Mouse (Mus musculus): Measurements from ENCODE around the gene Arid1b. TPM values are rescaled to one million over a fixed set of nuclear protein-coding genes. Genes with fewer than 3 reads are reported as not detected.

Arid1b gene
- total and polyA plus RNA-seq, 3 experiments: 6.1 to 12.4 (median 9.7) TPM

GRCm38 (mm10) chr17:5066835-5067234 lies 72.7 kb downstream of the Arid1b start:
- TF ChIP-seq ZMIZ1 (IDR thresholded peaks at IDR 0.05; ENCODE audit: low read depth, low read length): no peak
- no peak for TF ChIP-seq KAT2A (IDR thresholded peaks at IDR 0.05; ENCODE audit: insufficient replicate concordance, low read length)
- no peak for TF ChIP-seq MAZ (IDR thresholded peaks at IDR 0.05; ENCODE audit: low read depth, low read length)
- TF ChIP-seq SMC3 (IDR thresholded peaks at IDR 0.05; ENCODE audit: low read depth, low read length): no peak
- TF ChIP-seq NRF1 (IDR thresholded peaks at IDR 0.05; ENCODE audit: low read depth, low read length): no peak
- no peak for TF ChIP-seq POLR2A (IDR thresholded peaks at IDR 0.05; ENCODE audit: low read depth, low read length)
- no peak for TF ChIP-seq MYC (IDR thresholded peaks at IDR 0.05; ENCODE audit: low read depth, low read length)
- no peak for TF ChIP-seq CHD1 (IDR thresholded peaks at IDR 0.05; ENCODE audit: low read depth, low read length)
- TF ChIP-seq JUND (conservative IDR thresholded peaks at IDR 0.05; ENCODE audit: low read depth, low read length): no peak
- no peak for TF ChIP-seq ZKSCAN1 (IDR thresholded peaks at IDR 0.05; ENCODE audit: borderline replicate concordance, low read depth, low read length)
- no peak for TF ChIP-seq MAFK (IDR thresholded peaks at IDR 0.05; ENCODE audit: insufficient replicate concordance, low read length)
- no peak for TF ChIP-seq E2F4 (IDR thresholded peaks at IDR 0.05; ENCODE audit: insufficient replicate concordance, low read depth, low read length)
- no peak for TF ChIP-seq PAX5 (IDR thresholded peaks at IDR 0.05; ENCODE audit: low read length)
- no peak for TF ChIP-seq ELF1 (IDR thresholded peaks at IDR 0.05; ENCODE audit: low read depth, low read length)
- TF ChIP-seq SIN3A (IDR thresholded peaks at IDR 0.05; ENCODE audit: low read length): no peak
- Histone ChIP-seq H3K4me3 (replicated peaks in 1 of 3; ENCODE audit: low read depth in 2 of 3, low read length in 2 of 3, poor library complexity in 1 of 3) (no peak overlapping the region), H3K4me1 (ENCODE audit: control insufficient read depth in 1 of 2, insufficient read depth in 2 of 2) (peaks cover 0 to 43% of the 10 kb centered on the region in 2 experiments; a peak in 1 of 4 replicates), H3K79me2 (replicated peaks; ENCODE audit: control insufficient read depth, extremely low read depth, insufficient read depth, poor library complexity, severe bottlenecking) (no peaks in the 10 kb centered on the region; the same call in 1 of the 2 replicates), H3K36me3 (replicated peaks in 1 of 2; ENCODE audit: control insufficient read depth in 1 of 2, insufficient read depth in 1 of 2, low read length in 1 of 2) (peaks cover 0 to 46% of the 10 kb centered on the region in 2 experiments), H3K4me2 (ENCODE audit: insufficient read depth, low read depth, poor library complexity, severe bottlenecking) (no peak overlapping the region), H3K9me3 (replicated peaks; ENCODE audit: low read length) (no peaks in the 10 kb centered on the region), H3K9ac (ENCODE audit: insufficient read depth, low read depth) (no peak overlapping the region), H3K27ac (ENCODE audit: insufficient read depth, low read depth) (no peak overlapping the region), H3K27me3 (replicated peaks) (no peaks in the 10 kb centered on the region)
- dilution Hi-C loops (cut with MboI; ENCODE audit: extremely low pct_ligation_motif_present, extremely low pct_unique_long_range_greater_than_20kb, low sequenced_read_pairs): no loop called here
- in situ Hi-C loops (cut with MboI; ENCODE audit: low pct_ligation_motif_present, low pct_unique_long_range_greater_than_20kb, low sequenced_read_pairs): no loop called here
- no peak for DNase-seq (ENCODE audit: extremely low read depth)

GRCm38 (mm10) chr17:5067264-5067663 lies 73.1 kb downstream of the Arid1b start:
- dilution Hi-C loops (cut with MboI; ENCODE audit: extremely low pct_ligation_motif_present, extremely low pct_unique_long_range_greater_than_20kb, low sequenced_read_pairs) (no loop called here), in situ Hi-C loops (cut with MboI; ENCODE audit: low pct_ligation_motif_present, low pct_unique_long_range_greater_than_20kb, low sequenced_read_pairs) (no loop called here)
- Histone ChIP-seq H3K4me3 (replicated peaks in 1 of 3; ENCODE audit: low read depth in 2 of 3, low read length in 2 of 3, poor library complexity in 1 of 3) (no peak overlapping the region), H3K36me3 (replicated peaks in 1 of 2; ENCODE audit: control insufficient read depth in 1 of 2, insufficient read depth in 1 of 2, low read length in 1 of 2) (peaks cover 0 to 48% of the 10 kb centered on the region in 2 experiments), H3K4me1 (ENCODE audit: control insufficient read depth in 1 of 2, insufficient read depth in 2 of 2) (peaks cover 0 to 39% of the 10 kb centered on the region in 2 experiments; a peak in 1 of 4 replicates), H3K27me3 (replicated peaks) (no peaks in the 10 kb centered on the region), H3K4me2 (ENCODE audit: insufficient read depth, low read depth, poor library complexity, severe bottlenecking) (no peak overlapping the region), H3K9me3 (replicated peaks; ENCODE audit: low read length) (no peaks in the 10 kb centered on the region), H3K27ac (ENCODE audit: insufficient read depth, low read depth) (no peak overlapping the region), H3K79me2 (replicated peaks; ENCODE audit: control insufficient read depth, extremely low read depth, insufficient read depth, poor library complexity, severe bottlenecking) (no peaks in the 10 kb centered on the region; the same call in 1 of the 2 replicates), H3K9ac (ENCODE audit: insufficient read depth, low read depth) (no peak overlapping the region)
- TF ChIP-seq NRF1 (IDR thresholded peaks at IDR 0.05; ENCODE audit: low read depth, low read length) (no peak), JUN (IDR thresholded peaks at IDR 0.05; ENCODE audit: insufficient read depth, low read depth, low read length) (no peak), ZC3H11A (IDR thresholded peaks at IDR 0.05; ENCODE audit: low read depth, low read length) (no peak), CHD1 (IDR thresholded peaks at IDR 0.05; ENCODE audit: low read depth, low read length) (no peak), POLR2AphosphoS2 (IDR thresholded peaks at IDR 0.05; ENCODE audit: low read depth, low read length) (no peak), ZNF384 (IDR thresholded peaks at IDR 0.05; ENCODE audit: low read depth, low read length) (no peak), MAX (IDR thresholded peaks at IDR 0.05; ENCODE audit: low read length) (no peak), GABPA (IDR thresholded peaks at IDR 0.05; ENCODE audit: insufficient replicate concordance, low read depth, low read length) (no peak), RCOR1 (conservative IDR thresholded peaks at IDR 0.05; ENCODE audit: low read depth, low read length) (no peak), KAT2A (IDR thresholded peaks at IDR 0.05; ENCODE audit: insufficient replicate concordance, low read length) (no peak), JUND (conservative IDR thresholded peaks at IDR 0.05; ENCODE audit: low read depth, low read length) (no peak), TBP (conservative IDR thresholded peaks at IDR 0.05; ENCODE audit: low read depth, low read length) (no peak), USF1 (IDR thresholded peaks at IDR 0.05; ENCODE audit: low read depth, low read length) (no peak), ETS1 (conservative IDR thresholded peaks at IDR 0.05; ENCODE audit: low read depth, low read length) (no peak), USF2 (conservative IDR thresholded peaks at IDR 0.05; ENCODE audit: low read depth, low read length) (no peak), SMC3 (IDR thresholded peaks at IDR 0.05; ENCODE audit: low read depth, low read length) (no peak), MAZ (IDR thresholded peaks at IDR 0.05; ENCODE audit: low read depth, low read length) (no peak), EP300 (IDR thresholded peaks at IDR 0.05; ENCODE audit: low read length) (no peak), POLR2A (IDR thresholded peaks at IDR 0.05; ENCODE audit: low read depth, low read length) (no peak), CHD2 (IDR thresholded peaks at IDR 0.05; ENCODE audit: low read length) (no peak)
- no peak for DNase-seq (ENCODE audit: extremely low read depth)

All from CH12.LX (cell line).